Mouse (Mus musculus): ENCODE measurements around the gene Tex2. TPM values are rescaled to one million over a fixed set of nuclear protein-coding genes. Genes with fewer than 3 reads are reported as not detected.

Tex2 gene
- 19.0 TPM for polyA plus RNA-seq (2014; fragmentation: Illumina TruSeq; extraction: RNeasy Lipid Tissue Mini Kit (QIAGEN cat#74804); ENCODE audit: low read depth, low replicate concordance)

GRCm38 (mm10) chr11:106612961-106613637 is at the start of gene Tex2:
Tex2 (minus strand) TSS chr11:106613423.

GRCm38 (mm10) chr11:106487733-106488115 is 125.5 kb downstream of the Tex2 start, which contains the start of gene Ern1:
Ern1 (minus strand) TSS chr11:106487852.

Other genes starting within 250 kb of the Tex2 start
- not detected for gene Prr29, start 248.0 kb downstream of the Tex2 start, polyA plus RNA-seq (2014; fragmentation: Illumina TruSeq; extraction: RNeasy Lipid Tissue Mini Kit (QIAGEN cat#74804); ENCODE audit: low read depth, low replicate concordance)
- gene Icam2, start 225.3 kb downstream of the Tex2 start, polyA plus RNA-seq (2014; fragmentation: Illumina TruSeq; extraction: RNeasy Lipid Tissue Mini Kit (QIAGEN cat#74804); ENCODE audit: low read depth, low replicate concordance), result not detected
- 30.7 TPM for gene Ern1, start 125.6 kb downstream of the Tex2 start, polyA plus RNA-seq (2014; fragmentation: Illumina TruSeq; extraction: RNeasy Lipid Tissue Mini Kit (QIAGEN cat#74804); ENCODE audit: low read depth, low replicate concordance)
- 13.6 TPM for gene Pecam1, start 137.2 kb upstream of the Tex2 start, polyA plus RNA-seq (2014; fragmentation: Illumina TruSeq; extraction: RNeasy Lipid Tissue Mini Kit (QIAGEN cat#74804); ENCODE audit: low read depth, low replicate concordance)
- gene Milr1, start 137.8 kb upstream of the Tex2 start, polyA plus RNA-seq (2014; fragmentation: Illumina TruSeq; extraction: RNeasy Lipid Tissue Mini Kit (QIAGEN cat#74804); ENCODE audit: low read depth, low replicate concordance), result 4.3 TPM
- 20.0 TPM for gene Polg2, start 166.1 kb upstream of the Tex2 start, polyA plus RNA-seq (2014; fragmentation: Illumina TruSeq; extraction: RNeasy Lipid Tissue Mini Kit (QIAGEN cat#74804); ENCODE audit: low read depth, low replicate concordance)
- 2,095 TPM for gene Ddx5, start 175.8 kb upstream of the Tex2 start, polyA plus RNA-seq (2014; fragmentation: Illumina TruSeq; extraction: RNeasy Lipid Tissue Mini Kit (QIAGEN cat#74804); ENCODE audit: low read depth, low replicate concordance)
- gene Cep95, start 175.8 kb upstream of the Tex2 start, polyA plus RNA-seq (2014; fragmentation: Illumina TruSeq; extraction: RNeasy Lipid Tissue Mini Kit (QIAGEN cat#74804); ENCODE audit: low read depth, low replicate concordance), result 40.1 TPM